Mouse (Mus musculus) forebrain, embryonic 11.5 days (tissue): ENCODE results near the gene Mgat5. TPM values are rescaled to one million over a fixed set of nuclear protein-coding genes. Genes with fewer than 3 reads are reported as not detected.
A peak's percentile ranks its signal among the peaks of the same experiment; 100 is the strongest.

ENCODE experiments used
- ATAC-seq: fragments of 200-750 bp; cut with Nextera tagmentation; replicated peaks from 2 replicates; pipeline ENCODE4 v1.8.0; 2017; ENCODE audit warnings: moderate TSS enrichment; ENCODE audit not compliant: low FRiP score
- DNase-seq: peaks from one replicate; pipeline ENCODE4 v3.0.0-alpha.2; 2017; ENCODE audit warnings: low spot score
- H3K27ac ChIP-seq: fragments of 300-500 bp; sonication (generic); 2 replicates; pipeline ENCODE4 v1.5.1; 2014; ENCODE audit warnings: low read depth, low read length
- H3K27me3 ChIP-seq: fragments of 300-500 bp; sonication (generic); 2 replicates; pipeline ENCODE4 v1.6.1; 2014; ENCODE audit warnings: mild to moderate bottlenecking, low read length, mixed read lengths; ENCODE audit not compliant: control insufficient read depth, insufficient read depth
- H3K36me3 ChIP-seq: fragments of 300-500 bp; sonication (generic); 2 replicates; pipeline ENCODE4 v1.6.1; 2014; ENCODE audit warnings: mild to moderate bottlenecking, low read length, moderate library complexity, mixed read lengths; ENCODE audit not compliant: control insufficient read depth, insufficient read depth
- H3K4me1 ChIP-seq: fragments of 300-500 bp; sonication (generic); replicated peaks from 2 replicates; pipeline ENCODE4 v1.6.1; 2014; ENCODE audit warnings: low read length, mixed read lengths; ENCODE audit not compliant: control insufficient read depth, insufficient read depth
- H3K4me2 ChIP-seq: fragments of 300-500 bp; sonication (generic); 2 replicates; pipeline ENCODE4 v1.6.1; 2014; ENCODE audit warnings: low read depth, mild to moderate bottlenecking, low read length, moderate library complexity, mixed read lengths; ENCODE audit not compliant: severe bottlenecking
- H3K4me3 ChIP-seq: fragments of 300-500 bp; sonication (generic); 2 replicates; pipeline ENCODE4 v1.5.1; 2014; ENCODE audit warnings: low read depth, low read length
- H3K9ac ChIP-seq: fragments of 300-500 bp; sonication (generic); 2 replicates; pipeline ENCODE4 v1.6.1; 2014; ENCODE audit warnings: low read length
- H3K9me3 ChIP-seq: fragments of 300-500 bp; sonication (generic); 2 replicates; pipeline ENCODE4 v1.6.1; 2016; ENCODE audit warnings: low read length, mixed read lengths; ENCODE audit not compliant: control insufficient read depth
- WGBS: fragments of 180-500 bp; shearing (Covaris S2); extraction: QIAGEN DNeasy Blood & Tissue Kit; methylation state at CpG from one replicate; pipeline ENCODE4 v1.1.7; 2014; 5-methylcytosine and 5-hydroxymethylcytosine counted together
- polyA plus RNA-seq: library from polyadenylated mRNA; unstranded; fragments of >200 nt; fragmentation: Nextera tagmentation; extraction: Ambion mirVana; gene quantifications from 2 replicates; pipeline ENCODE4 v1.2.1, GENCODE M21; 2014

Gene Mgat5
- polyA plus RNA-seq, 1 experiment from 2014 or later, result 6.6 TPM

GRCm38 (mm10) chr1:127425021-127425532 lies 220.3 kb downstream of the Mgat5 start:
- peaks cover 2% of the 10 kb centered on the region; the same call in 1 of the 2 replicates for H3K4me1 ChIP-seq
- DNase-seq, result no peak
- H3K9me3 ChIP-seq, result no peaks in the 10 kb centered on the region
- H3K36me3 ChIP-seq, result no peaks in the 10 kb centered on the region
- H3K4me2 ChIP-seq, result no peak overlapping the region
- no peak overlapping the region for H3K9ac ChIP-seq
- no peak overlapping the region for H3K27ac ChIP-seq
- 61% methylated on average over 6 of the region's 6 CpGs for WGBS
- peak; percentile 39; the same call in 1 of the 2 replicates for ATAC-seq
- no peaks in the 10 kb centered on the region for H3K27me3 ChIP-seq
- no peak overlapping the region for H3K4me3 ChIP-seq

- H3K4me3 ChIP-seq, result no peak overlapping the region
- no peaks in the 10 kb centered on the region for H3K27me3 ChIP-seq
- WGBS, result 86% methylated on average over 7 of the region's 7 CpGs
- H3K4me1 ChIP-seq, result peaks cover 5% of the 10 kb centered on the region; the same call in 1 of the 2 replicates
- ATAC-seq (no peak), DNase-seq (no peak)
- H3K9me3 ChIP-seq, result no peaks in the 10 kb centered on the region
- H3K4me2 ChIP-seq, result no peak overlapping the region
- H3K27ac ChIP-seq, result no peak overlapping the region
- H3K9ac ChIP-seq, result no peak overlapping the region
- H3K36me3 ChIP-seq, result no peaks in the 10 kb centered on the region
Measured at GRCm38 (mm10) chr1:127430290-127430689, 225.5 kb downstream of the Mgat5 start.

- no peaks in the 10 kb centered on the region for H3K36me3 ChIP-seq
- H3K27ac ChIP-seq, result no peak overlapping the region
- no peaks in the 10 kb centered on the region for H3K27me3 ChIP-seq
- no peak overlapping the region for H3K4me3 ChIP-seq
- H3K4me2 ChIP-seq, result no peak overlapping the region
- 93% methylated on average over 4 of the region's 4 CpGs for WGBS
- no peaks in the 10 kb centered on the region for H3K9me3 ChIP-seq
- ATAC-seq (no peak), DNase-seq (no peak)
- peaks cover 7% of the 10 kb centered on the region; the same call in 1 of the 2 replicates for H3K4me1 ChIP-seq
- no peak overlapping the region for H3K9ac ChIP-seq
Measured at GRCm38 (mm10) chr1:127434829-127435228, 230.0 kb downstream of the Mgat5 start.

DNA sequence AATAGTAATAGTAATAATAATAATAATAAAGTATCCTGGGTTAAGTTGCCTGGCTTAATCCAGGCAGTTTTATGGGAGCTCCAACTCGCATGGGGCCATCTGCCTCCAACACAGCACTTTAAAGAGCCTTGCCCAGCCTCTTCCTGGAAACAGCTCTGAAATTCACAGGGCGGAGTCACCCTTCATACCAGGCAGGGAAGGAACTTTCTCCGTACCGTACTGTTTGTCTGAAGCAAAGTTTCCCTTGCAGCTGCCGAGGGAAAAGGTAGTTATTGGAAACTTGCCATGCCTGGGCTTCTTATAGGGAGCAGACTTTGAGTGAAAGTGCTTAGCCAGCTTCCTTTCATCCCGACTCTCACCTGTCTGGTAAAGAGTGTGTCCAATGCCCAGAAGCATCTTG lies 232.3 kb downstream of the Mgat5 start:
- Histone ChIP-seq H3K27me3 (no peaks in the 10 kb centered on the region), H3K4me2 (no peak overlapping the region), H3K36me3 (no peaks in the 10 kb centered on the region), H3K9me3 (no peaks in the 10 kb centered on the region), H3K4me3 (no peak overlapping the region), H3K27ac (no peak overlapping the region), H3K9ac (no peak overlapping the region), H3K4me1 (peaks cover 13% of the 10 kb centered on the region)
- 86% methylated on average over 6 of the region's 6 CpGs for WGBS
- DNase-seq (no peak), ATAC-seq (no peak)

GRCm38 (mm10) chr1:127439452-127439891 lies 234.7 kb downstream of the Mgat5 start:
- Histone ChIP-seq H3K27me3 (no peaks in the 10 kb centered on the region), H3K4me2 (no peak overlapping the region), H3K27ac (no peak overlapping the region), H3K4me3 (no peak overlapping the region), H3K36me3 (no peaks in the 10 kb centered on the region), H3K9me3 (no peaks in the 10 kb centered on the region), H3K4me1 (peaks cover 15% of the 10 kb centered on the region), H3K9ac (no peak overlapping the region)
- DNase-seq (no peak), ATAC-seq (no peak)
- 84% methylated on average over 9 of the region's 9 CpGs for WGBS

GRCm38 (mm10) chr1:127441007-127441406 lies 236.2 kb downstream of the Mgat5 start:
- Histone ChIP-seq H3K27me3 (no peaks in the 10 kb centered on the region), H3K4me1 (peaks cover 19% of the 10 kb centered on the region), H3K27ac (no peak overlapping the region), H3K36me3 (no peaks in the 10 kb centered on the region), H3K4me3 (no peak overlapping the region), H3K4me2 (no peak overlapping the region), H3K9me3 (no peaks in the 10 kb centered on the region), H3K9ac (no peak overlapping the region)
- DNase-seq, result no peak
- 78% methylated on average over 1 of the region's 1 CpGs for WGBS
- ATAC-seq, result no peak

DNA sequence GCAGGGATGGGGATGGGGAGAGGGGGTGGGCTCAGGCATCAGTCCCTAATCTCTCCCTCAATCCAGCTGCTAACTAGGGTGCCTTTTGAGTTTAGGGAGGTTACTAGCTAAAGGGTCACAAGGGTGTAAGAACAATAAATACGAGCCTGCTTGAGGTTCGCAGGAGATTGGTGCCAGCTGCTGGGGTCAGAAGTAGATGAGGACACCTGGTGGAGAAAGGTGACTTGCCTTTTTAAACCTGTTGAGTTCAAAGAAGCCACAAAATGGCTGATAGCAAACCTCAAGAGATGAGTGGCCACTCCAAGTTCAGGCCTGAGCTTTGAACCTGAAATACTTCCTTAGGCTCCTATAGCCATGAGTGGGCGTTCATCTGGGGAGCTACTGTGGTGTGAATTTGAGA lies 236.9 kb downstream of the Mgat5 start:
- WGBS, result 57% methylated on average over 3 of the region's 3 CpGs
- H3K4me1 ChIP-seq, result peaks cover 19% of the 10 kb centered on the region
- H3K4me3 ChIP-seq, result no peak overlapping the region
- no peaks in the 10 kb centered on the region for H3K27me3 ChIP-seq
- ATAC-seq (no peak), DNase-seq (no peak)
- no peaks in the 10 kb centered on the region for H3K36me3 ChIP-seq
- no peak overlapping the region for H3K27ac ChIP-seq
- H3K9ac ChIP-seq, result no peak overlapping the region
- no peaks in the 10 kb centered on the region for H3K9me3 ChIP-seq
- no peak overlapping the region for H3K4me2 ChIP-seq

- Histone ChIP-seq H3K36me3 (no peaks in the 10 kb centered on the region), H3K4me2 (peak overlapping the region; percentile 18; the same call in 1 of the 2 replicates), H3K9ac (no peak overlapping the region), H3K4me3 (no peak overlapping the region), H3K4me1 (peaks cover 18% of the 10 kb centered on the region), H3K9me3 (no peaks in the 10 kb centered on the region), H3K27me3 (no peaks in the 10 kb centered on the region), H3K27ac (peak overlapping the region; percentile 59)
- peak; percentile 77 for ATAC-seq
- DNase-seq, result peak; percentile 65
- 16% methylated on average over 14 of the region's 14 CpGs for WGBS
Measured at GRCm38 (mm10) chr1:127442880-127443877, 238.4 kb downstream of the Mgat5 start.
